Mouse (Mus musculus) retina, adult 2 months (tissue): ENCODE data around the gene Elovl5.

Experiments
- DNase-seq: peaks from one replicate; pipeline ENCODE4 v3.0.0-alpha.2; 2012; ENCODE audit warnings: low read depth, low spot score

Elovl5 gene

DNA sequence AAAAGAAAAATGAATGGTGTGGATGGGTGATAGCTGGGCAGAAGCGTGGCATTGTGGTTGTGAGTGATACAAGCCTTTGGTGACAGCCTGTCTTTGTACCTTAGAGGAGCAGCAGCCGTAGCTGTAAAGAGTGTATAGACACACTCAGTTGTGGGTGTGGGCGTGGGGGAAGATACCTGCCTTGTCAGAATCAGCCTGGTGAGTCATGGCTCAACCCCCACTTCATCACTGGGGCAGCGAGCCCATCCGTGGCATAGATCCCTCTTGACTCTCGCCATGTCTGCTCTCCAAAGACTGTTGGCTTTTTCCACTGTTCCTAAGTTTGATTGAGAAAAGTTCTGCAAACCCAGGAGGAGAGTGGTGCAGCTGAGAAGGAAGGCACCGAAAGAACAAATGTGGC, 37.3 kb downstream of the Elovl5 start:
- no peak for DNase-seq

DNA sequence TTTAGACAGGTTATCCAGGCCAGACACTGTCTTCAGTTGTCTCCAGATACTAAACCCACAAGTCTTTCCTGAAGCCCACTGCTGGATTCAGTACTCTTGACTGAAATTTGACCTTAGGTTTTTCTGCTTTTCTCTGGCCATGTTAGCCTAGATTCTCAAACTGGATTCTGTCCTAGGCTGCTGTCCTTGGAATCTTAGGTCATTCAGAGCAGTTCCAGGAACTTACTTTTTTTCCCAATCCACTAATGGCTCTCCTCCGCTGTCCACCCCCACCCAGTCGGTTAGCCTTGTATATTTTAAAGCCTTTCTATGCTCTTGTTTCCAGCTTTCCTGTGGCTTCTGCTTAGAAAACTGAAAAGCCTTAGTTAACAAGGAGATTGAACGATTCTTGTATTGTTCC, 37.8 kb downstream of the Elovl5 start:
- no peak for DNase-seq

DNA sequence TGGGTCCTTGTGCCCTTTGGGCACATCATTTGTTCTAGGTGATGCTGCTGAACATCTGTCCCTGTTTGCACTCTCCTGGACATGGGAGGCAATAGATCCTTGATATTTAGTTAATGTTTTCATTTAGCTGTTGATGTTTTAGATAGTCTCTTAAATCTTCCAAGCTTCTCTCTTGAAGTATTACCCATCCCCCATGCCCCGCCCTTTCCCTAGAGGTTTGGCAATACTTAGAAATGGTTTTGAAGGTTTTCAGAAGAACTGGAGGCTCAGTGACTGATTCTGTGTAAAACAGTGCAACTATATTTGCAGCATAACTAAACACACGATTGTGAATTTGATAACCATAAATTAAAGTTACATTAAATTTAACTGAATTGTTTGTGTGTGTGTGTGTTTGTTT, 38.3 kb downstream of the Elovl5 start:
- no peak for DNase-seq

DNA sequence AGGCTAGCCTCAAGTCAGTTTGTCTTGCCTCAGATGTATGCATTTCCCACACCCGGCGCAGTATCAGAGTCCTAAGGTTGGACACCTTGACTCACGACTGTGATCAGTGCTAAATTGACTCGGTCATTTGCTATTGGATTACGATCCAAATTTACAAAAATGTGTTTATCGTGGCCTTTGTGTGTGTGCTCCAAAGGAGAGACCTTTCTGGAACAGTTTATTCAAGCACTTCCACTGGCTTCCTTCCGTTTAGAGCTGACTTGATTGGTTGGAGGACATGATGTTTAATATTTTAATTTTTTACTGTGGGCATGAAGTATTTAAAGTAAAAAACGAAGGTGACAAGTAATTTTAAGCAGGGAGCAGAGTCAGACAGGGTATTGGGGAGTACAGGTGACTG, 38.8 kb downstream of the Elovl5 start:
- no peak for DNase-seq

DNA sequence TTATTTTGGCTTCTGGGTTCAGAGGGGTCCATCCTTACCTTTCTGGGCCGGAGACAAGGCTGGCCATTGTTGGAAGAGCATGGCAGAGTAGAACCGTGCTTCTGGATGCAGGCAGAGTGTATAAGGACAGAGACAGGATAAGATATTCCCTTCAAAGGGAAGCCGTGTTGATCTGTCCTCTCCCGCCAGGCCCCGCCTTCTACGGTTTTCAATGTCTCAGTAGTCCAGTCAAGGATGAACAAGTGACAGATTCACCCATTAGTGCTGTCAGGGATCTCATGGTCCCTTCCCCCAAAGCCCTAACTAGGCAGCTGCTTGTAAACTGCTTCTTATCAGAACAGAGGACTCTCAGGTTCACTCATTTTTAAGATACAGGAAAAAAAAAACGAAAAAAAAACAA, 41.2 kb downstream of the Elovl5 start:
- no peak for DNase-seq

DNA sequence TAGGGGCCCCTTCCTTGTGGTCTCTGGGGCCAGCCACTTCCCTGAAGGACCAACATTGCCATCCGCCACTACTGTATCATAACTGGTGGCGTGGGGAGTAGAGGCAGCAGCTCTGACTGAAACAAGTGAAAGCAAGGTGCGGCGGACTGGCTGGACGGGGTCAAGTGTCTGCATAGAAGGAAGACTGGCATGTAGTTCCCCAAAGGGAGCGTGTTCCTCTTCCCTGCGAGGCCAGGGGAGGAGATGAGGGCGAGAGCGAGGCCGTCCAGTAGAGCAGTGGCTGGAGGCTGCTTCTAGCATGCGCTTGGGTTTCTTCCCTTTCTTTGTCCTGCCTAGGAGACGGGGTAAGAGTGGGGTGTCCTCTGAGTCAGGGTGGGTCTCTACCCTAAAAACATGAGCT, 42.6 kb downstream of the Elovl5 start:
- no peak for DNase-seq

DNA sequence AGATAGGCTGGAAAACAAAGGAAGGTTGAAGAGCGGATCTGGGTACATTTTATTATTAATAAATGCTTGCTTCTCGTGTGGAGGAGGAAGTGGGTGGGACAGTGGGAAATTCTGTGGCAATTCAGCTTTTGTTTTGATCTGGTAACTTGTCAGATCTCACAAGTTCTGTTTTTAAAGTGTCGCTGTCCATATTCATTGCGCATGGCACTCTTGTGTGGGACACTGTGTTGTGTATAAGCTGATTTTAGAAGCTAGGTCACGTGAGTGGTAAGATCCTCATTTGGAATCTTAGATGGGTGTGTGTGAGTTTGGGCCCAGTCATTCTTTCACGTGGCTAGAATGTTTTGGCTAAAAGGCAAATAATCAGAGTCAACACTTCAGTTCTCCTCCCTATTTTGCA, 44.2 kb downstream of the Elovl5 start:
- DNase-seq, result no peak

DNA sequence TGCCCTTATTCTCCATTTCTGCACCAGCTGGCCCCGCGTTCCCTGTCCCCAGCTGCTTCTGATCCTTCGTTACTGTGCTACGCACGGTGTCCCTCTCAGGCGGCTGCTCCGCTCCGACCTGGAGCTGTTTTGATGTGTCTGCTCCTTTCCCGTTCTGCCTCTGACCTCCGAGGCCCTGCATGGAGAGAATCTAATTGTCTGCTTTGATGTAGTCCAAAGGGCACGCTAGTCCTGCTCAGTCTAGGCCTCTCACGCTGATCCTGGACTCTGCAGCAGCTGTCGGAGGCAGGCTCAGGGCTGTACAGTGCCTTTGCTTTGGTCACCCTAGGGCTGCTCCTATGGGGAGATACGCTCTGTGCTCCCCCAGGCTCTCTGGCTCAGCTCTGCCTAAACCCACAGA, 46.9 kb downstream of the Elovl5 start:
- DNase-seq, result no peak

DNA sequence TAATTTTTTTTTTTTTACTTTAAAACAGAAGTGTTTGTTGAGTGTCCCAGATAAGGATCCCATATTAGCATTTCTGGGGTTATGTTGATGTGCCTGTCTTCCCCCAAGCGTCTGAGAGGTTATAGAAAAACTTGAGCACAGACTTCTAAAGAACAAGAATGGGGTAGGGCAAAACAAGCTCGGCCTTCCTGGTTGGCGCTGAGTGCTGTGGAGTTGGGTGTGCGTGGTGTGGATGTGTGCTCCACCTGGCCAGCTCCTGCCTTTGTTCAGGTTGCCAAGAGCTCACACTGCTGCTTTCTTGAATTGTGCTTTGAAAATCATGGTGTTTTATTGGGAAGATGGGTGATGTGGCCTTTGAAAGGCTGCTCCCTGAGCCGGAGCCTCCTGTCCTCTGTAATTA, 48.1 kb downstream of the Elovl5 start:
- no peak for DNase-seq

DNA sequence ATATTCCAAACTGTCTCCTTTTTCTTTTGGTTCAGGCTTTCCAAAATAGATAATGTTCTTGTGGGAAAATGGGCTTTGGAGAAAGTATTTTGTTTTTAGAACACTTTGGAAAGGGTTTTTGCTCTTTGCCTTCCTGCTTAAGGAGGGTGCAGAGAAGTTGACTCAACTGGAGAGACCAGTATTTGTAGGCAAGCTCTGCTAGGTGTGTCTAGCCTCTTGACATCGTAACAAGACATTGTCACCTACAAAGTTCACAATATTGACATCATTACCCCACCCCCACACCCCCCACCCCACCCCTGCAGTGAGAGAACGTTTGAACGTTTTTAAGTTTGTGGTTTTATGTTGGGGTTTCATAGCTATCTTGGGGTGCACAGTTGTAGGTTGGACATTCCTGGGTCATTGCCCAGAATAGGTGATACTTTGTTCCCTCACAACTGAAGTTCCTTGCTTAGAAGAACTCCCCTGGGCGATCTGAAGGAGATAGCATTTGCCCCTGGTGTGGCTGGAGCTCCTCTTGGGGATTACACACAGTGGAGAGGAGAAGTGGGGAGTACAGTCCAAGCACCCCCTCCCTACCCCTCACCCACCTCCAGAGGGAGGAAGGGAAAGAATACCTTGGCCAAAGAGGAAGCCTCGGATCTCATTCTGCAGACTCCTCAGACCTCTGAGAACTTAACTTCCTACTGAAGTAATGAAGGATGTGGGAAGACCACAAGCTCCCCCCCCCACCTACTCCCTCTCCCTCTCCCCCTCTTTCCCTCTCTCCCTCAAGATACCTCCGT, 48.8 kb downstream of the Elovl5 start:
- no peak for DNase-seq

DNA sequence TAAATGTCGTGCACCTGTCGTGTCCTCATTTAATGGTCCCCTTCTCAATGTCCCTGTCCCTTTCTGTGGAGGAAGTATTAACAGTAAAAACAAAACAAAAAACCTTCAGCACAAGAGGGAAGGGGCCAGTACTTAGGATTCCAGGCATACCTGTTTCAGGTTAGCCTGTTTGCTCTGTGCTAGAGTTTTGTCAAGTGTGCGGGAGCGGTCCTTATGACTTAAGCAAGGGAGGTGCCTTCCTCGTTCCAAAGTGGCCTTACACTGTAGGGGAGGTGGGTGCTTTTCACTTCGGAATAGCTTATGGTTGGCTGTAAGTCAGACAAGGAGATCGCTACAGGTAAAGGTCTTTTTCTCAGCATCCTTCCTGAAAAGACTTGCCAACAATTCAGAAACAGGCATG, 49.7 kb downstream of the Elovl5 start:
- no peak for DNase-seq

DNA sequence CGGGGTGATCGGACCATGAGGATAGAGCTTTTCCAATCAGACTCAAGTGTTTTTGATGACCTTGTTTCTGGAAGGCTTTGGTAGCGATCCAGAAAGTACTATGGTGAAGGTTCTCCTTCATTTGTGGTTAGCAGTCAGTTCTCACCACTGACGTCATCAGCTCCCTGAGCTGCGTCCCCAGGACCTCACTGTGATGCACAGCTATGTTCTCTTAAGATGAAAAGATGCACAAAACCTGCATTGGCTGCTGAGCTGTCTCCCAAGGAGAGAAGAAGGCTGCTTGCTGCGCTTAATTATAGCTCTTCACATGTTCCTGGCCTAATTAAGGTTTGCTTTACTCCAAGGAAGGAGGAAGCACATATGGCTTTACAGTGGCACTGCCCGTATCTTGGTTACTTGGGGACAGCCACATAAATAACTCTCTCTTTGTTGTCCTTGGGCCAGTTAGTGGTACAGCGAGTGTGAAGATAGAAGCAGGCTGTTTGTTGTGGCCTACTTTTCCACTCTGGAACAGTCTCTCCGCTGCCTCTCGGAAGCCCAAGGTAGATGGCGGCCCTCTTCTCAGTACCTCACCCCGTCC, 50.5 kb downstream of the Elovl5 start:
- DNase-seq, result no peak

DNA sequence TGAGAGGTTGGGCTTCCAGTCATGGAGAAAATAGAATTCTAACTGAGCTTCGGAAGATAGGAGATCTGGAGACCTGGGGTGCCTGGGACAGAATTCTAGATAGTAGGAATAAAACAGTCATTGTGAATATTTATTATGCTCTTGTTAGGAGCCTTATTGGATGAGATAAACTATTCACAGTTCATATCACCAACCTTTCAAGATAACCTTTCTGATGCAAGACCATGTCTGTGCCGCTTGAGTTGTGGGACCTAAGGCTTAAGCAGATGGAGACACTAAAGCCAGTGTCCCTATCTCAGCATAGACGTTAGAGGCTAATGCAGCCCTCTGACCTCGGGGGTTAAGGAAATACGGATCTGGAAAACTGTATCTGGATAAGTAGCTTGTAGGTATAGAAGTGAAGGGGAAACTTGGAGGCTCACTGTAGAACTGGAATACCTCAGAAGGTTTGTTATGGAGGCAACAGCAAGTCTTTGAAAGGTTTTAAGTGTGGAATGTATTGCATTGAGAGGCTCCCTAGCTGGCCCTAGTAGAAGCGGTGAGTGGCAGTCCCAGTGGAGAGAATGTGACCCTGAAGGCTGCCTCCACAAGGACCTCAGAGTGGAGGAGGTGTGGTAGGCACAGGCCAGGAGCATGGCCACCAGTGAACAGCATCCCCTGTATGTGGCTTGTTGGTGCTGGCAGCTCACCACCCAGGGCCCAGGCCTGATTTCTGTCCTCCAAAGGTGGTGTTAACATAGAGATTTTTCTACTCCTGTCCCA, 52.2 kb downstream of the Elovl5 start:
- no peak for DNase-seq

DNA sequence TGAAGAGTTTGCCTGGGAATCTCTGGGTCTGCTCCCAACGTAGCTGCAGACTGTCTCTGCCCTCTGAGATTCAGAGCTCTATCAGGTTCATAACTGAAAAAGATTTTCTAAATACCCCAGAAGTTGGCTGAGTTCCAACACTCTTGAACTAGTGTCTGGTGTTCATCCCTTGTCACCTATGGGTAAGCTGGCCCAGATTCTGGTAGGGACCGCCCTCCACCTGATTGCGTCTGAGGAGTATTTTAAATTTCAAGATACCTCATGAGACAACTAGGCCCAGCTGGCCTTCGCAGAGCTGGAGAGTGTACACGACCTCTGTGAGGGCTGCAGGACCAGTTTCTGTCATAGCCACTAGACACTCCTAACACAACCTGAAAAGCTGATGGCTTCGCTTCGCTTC, 61.8 kb downstream of the Elovl5 start:
- no peak for DNase-seq

DNA sequence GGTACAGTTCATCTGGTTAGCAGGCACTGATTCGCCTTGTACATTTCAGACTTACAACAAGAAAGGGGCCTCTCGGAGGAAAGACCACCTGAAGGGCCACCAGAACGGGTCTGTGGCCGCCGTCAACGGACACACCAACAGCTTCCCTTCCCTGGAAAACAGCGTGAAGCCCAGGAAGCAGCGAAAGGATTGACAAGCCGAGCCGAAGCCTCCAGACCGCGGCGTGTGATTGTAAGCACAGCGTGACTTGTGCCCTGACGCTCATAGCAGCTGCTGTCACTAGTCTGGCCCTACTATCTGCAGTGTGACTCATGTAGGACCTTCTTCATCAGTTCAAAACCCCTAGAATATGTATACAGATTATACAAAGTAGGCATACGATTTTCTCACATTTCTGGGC, 65.5 kb downstream of the Elovl5 start:
- DNase-seq, result no peak

DNA sequence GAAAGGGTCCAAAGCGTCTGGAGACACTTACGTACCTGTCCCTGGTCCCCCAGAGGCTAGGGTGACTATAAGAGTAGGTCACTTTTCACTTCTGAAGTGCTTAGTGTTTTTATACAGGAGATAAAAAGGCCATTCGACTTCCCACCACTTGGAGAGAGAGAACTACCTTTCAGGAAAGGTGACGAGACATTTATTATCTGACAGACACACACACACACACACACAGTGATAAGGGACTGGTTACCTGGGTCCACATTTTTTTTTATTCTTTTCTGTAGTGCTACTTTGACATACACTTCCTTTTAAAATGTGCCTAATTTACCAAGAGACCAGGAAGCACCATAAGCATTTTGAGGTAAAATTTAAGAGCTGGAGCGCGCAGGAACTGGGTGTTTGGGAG, 66.4 kb downstream of the Elovl5 start:
- DNase-seq, result no peak

DNA sequence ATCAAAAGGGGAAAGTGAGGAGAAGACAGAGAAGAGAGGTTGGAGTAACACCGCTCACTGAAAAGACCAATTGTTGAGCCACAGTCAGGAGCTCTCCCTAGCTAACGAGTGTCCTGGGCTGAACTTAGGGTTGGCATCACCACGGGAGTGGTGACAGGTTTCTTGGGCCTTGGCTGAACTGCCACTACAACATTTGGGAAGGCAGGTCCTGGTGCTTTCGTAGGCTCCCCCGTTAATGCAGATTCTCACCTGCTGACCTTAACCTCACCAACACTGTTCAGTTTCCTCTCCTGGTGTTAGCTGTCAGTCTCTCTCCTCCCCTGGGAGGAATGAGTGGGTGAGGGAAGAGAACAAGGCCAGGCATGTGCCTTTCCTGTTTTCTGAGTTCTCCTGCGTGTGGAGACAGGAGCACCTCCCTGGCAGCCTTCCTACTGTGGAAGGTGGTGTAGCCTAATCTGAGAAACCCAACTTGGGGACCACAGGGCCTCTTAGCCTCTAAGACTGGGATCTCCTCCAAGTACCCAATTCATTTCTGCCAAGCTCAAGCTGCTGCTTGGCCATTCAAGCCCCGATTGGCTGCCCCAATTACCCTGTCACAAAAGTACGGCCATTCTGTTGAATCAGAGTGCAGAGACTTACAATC, 69.1 kb downstream of the Elovl5 start:
- DNase-seq, result no peak

DNA sequence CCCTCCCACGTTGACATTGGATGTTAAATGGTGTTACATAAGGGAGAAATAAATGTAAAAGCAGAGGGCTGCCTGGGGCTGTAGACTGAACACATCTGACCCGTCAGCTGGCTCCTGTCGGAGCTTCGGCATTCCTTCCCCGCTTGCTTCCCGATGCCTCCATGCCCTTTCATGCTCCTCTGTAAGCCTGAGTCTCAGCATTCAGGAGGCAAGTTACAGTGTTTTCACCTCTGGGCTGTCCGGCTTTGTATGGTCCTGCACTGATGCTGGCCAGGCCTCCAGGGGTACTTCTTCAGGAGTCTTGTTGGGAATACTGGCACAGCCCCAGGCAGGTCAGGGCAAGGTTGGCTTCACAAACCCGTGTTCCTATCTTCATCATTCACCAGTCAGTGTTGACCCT, 72.5 kb downstream of the Elovl5 start:
- DNase-seq, result no peak

DNA sequence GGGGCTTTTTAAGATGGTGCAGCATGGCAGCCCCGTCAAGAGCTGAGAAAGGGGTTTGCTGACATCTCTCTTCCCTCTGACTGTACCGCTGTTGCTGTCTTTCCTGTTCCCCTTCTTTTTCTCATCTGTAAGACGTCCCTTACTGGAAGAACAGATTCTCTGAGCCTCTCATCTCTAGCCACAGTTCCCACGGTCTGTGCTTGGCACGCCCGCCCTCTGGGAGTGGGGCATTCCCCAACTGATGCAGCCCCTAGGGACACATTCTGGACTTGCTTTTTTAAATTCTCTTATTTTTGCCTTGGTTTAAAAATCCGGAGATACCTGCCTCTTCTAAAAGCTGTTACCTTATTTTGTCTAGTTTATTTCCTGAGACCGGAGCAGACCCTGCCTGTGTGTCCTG, 73.1 kb downstream of the Elovl5 start:
- no peak for DNase-seq

DNA sequence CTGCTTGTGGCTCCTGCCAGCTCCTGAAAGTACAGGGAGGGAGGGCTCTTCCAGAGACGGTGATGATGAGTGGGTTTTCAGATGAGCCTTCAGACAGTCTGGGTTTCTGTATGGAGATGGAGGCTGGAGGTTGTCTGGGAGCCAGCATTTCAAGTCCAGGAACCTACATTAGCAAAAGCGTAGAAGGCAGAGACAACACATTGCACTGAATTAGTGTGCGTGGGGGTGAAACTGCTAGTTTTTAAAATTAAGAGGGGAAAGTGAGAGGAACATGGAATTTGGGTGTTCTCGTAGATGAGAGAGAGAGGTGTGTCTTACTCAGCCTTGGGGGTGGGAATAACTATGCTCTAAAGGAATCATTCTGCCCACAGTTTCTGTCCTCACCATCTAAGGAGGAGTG, 74.5 kb downstream of the Elovl5 start:
- no peak for DNase-seq

DNA sequence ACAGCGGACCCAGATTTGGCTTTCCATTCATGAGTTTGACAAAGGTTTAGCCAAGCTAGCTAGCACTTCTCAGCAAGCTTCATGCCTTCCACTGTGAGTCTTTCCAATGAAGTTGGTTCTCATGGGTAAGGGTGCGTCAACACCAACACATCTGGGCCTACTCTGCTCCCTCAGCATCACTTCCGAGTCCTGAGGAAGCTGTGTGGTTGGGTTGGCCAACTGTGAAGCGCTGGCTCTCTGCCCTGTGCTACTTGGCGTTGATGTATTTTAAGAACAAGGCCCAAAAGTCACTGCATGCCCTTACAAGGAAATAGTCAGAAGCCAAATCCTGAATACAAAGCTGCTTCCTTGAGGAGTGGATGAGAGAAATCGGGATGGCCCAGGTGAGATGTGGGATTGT, 75.1 kb downstream of the Elovl5 start:
- no peak for DNase-seq

DNA sequence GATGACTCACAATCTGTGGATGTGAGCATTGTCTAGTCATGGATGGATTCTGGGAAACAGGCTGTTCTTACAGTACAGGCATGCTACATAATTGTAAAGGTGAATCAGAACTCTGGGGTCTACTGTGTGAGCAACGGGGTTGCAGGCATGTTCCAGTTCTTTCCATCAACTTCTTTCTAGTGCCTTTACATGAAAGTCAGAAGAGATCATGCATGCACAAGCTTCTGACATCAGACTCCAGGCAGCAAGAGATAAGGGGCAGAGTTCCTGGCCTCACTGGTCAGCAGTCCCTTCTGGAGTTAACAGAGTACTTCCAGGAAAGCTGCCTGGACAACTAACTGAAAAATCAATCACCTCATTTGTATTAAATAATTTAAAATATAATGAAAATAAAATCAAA, 75.9 kb downstream of the Elovl5 start:
- DNase-seq, result no peak
